Mouse (Mus musculus): ENCODE measurements around the gene Gal.

DNA sequence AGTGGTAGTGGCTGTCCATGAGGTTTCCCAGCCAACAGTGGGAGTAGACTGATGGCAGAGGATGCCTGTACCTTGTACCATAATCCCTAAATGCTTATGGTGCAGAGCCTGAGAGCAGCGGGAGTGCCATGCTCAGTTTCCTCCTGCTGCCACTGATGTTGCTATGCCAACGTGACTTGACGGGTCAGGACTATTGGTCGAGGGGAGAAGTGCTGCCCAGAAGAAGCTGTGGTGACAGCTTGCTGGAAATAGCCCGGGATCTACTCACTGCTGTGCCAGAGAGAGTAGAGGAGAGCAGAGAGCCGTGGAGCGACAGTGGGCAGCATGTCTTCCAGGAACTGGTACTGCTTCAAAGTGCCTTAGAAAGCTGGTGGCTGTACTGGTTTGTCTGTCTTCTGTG, 12.4 kb downstream of the Gal start:
- TF ChIP-seq CTCF (IDR thresholded peaks at IDR 0.05; ENCODE audit: low read depth) (no peak), EP300 (IDR thresholded peaks at IDR 0.05; ENCODE audit: low read depth) (no peak)

Measured in liver, postnatal 0 days (tissue).